Mouse (Mus musculus): ENCODE data around the gene Plagl1.

- no peak for TF ChIP-seq CTCF (IDR thresholded peaks at IDR 0.05; ENCODE audit: low read depth)
- no peak for TF ChIP-seq EP300 (IDR thresholded peaks at IDR 0.05; ENCODE audit: low read depth)
Measured at GRCm38 (mm10) chr10:13162031-13162430, 101.7 kb downstream of the Plagl1 start.

All from heart, postnatal 0 days (tissue).